ENCODE assay signal across 8 mouse cellular contexts in genomic region chr14:105588391-105589163, GRCm38 (mm10).
DNase-seq lines count a peak whose midpoint lies in the region; ATAC-seq and TF ChIP-seq lines count a peak whose summit lies in the region.

No protein-coding gene starts in this region.

- no peak overlapping the region for H3K4me3 ChIP-seq in forebrain, embryonic 13.5 days
- no peak overlapping the region for H3K4me3 ChIP-seq in intestine, embryonic 16.5 days (ENCODE audit: low read length)
- H3K4me3 ChIP-seq in limb, embryonic 15.5 days: no peak overlapping the region

- peak; percentile 92 for ATAC-seq in forebrain, embryonic 13.5 days
- 0 out of 2 replicates have a peak, but pooled peaks have one; percentile 28 for ATAC-seq in intestine, embryonic 16.5 days
- peak; percentile 80 for ATAC-seq in limb, embryonic 15.5 days (ENCODE audit: insufficient number of reproducible peaks, low FRiP score, low TSS enrichment, low read depth)

- no peaks in the 10 kb centered on the region for H3K36me3 ChIP-seq in forebrain, embryonic 13.5 days (ENCODE audit: poor library complexity, severe bottlenecking)
- H3K36me3 ChIP-seq in intestine, embryonic 16.5 days (ENCODE audit: control insufficient read depth, insufficient read depth, low read length): no peaks in the 10 kb centered on the region
- H3K36me3 ChIP-seq in limb, embryonic 15.5 days: no peaks in the 10 kb centered on the region

- TF ChIP-seq CTCF in brain, embryonic 14.5 days (IDR thresholded peaks at IDR 0.05; ENCODE audit: borderline replicate concordance, extremely low read depth, insufficient read depth, insufficient read length): no peak

- H3K9me3 ChIP-seq in forebrain, embryonic 13.5 days (replicated peaks): no peaks in the 10 kb centered on the region
- no peaks in the 10 kb centered on the region for H3K9me3 ChIP-seq in intestine, embryonic 16.5 days (ENCODE audit: control insufficient read depth, low read length)
- no peaks in the 10 kb centered on the region for H3K9me3 ChIP-seq in limb, embryonic 15.5 days

- H3K4me2 ChIP-seq in forebrain, embryonic 13.5 days: peak overlapping the region; percentile 31
- H3K4me2 ChIP-seq in intestine, embryonic 16.5 days (ENCODE audit: low read depth, low read length): no peak overlapping the region
- peak overlapping the region; percentile 8; the same call in 1 of the 2 replicates for H3K4me2 ChIP-seq in limb, embryonic 15.5 days

- 0 out of 2 replicates have a peak, but pooled peaks cover 5% of the 10 kb centered on the region for H3K27me3 ChIP-seq in forebrain, embryonic 13.5 days
- no peaks in the 10 kb centered on the region for H3K27me3 ChIP-seq in intestine, embryonic 16.5 days (replicated peaks; ENCODE audit: control insufficient read depth, insufficient read depth, low read length)
- no peaks in the 10 kb centered on the region for H3K27me3 ChIP-seq in limb, embryonic 15.5 days

- peak overlapping the region; percentile 33; the same call in 1 of the 2 replicates for H3K27ac ChIP-seq in forebrain, embryonic 13.5 days
- no peak overlapping the region for H3K27ac ChIP-seq in intestine, embryonic 16.5 days (ENCODE audit: low read length)
- peak overlapping the region; percentile 75 for H3K27ac ChIP-seq in limb, embryonic 15.5 days

- 28% methylated on average over 15 of the region's 15 CpGs for WGBS in forebrain, embryonic 13.5 days
- 77% methylated on average over 15 of the region's 15 CpGs for WGBS in intestine, embryonic 16.5 days
- 31% methylated on average over 15 of the region's 15 CpGs for WGBS in limb, embryonic 15.5 days

- no peak overlapping the region for H3K9ac ChIP-seq in forebrain, embryonic 13.5 days
- H3K9ac ChIP-seq in intestine, embryonic 16.5 days (ENCODE audit: low read depth, low read length): no peak overlapping the region
- H3K9ac ChIP-seq in limb, embryonic 15.5 days: no peak overlapping the region

- TF ChIP-seq POLR2A in brain, embryonic 14.5 days (IDR thresholded peaks at IDR 0.05; ENCODE audit: borderline replicate concordance, extremely low read depth, insufficient read depth, insufficient read length, poor library complexity, severe bottlenecking): no peak

- H3K4me1 ChIP-seq in forebrain, embryonic 13.5 days: peaks cover 25% of the 10 kb centered on the region
- H3K4me1 ChIP-seq in intestine, embryonic 16.5 days (ENCODE audit: control insufficient read depth, insufficient read depth, low read length): no peaks in the 10 kb centered on the region
- H3K4me1 ChIP-seq in limb, embryonic 15.5 days: peaks cover 26% of the 10 kb centered on the region

- DNase-seq in 3134 (ENCODE audit: extremely low read depth, insufficient read length, low spot score): peak; percentile 76
- DNase-seq in brain, embryonic 14.5 days (ENCODE audit: low read depth): peak; percentile 96
- DNase-seq in adrenal gland, postnatal 36 days: no peak
- no peak for DNase-seq in adrenal gland, adult 2 months
- DNase-seq in adrenal gland, adult (ENCODE audit: inconsistent age in 2 of 2, low spot score in 1 of 2): no peak

Comparison
In these comparisons a context has a peak if more than half of its experiments do, and no peak if none do; other contexts are left out.
1. DNase-seq: peak in 3134 (single experiment) and brain, embryonic 14.5 days (single experiment); none in adrenal gland, postnatal 36 days (0 of 2), adrenal gland, adult 2 months (single experiment) and adrenal gland, adult (0 of 2).
2. ATAC-seq: peak in every context shown above with its lines; median percentile 92 in forebrain, embryonic 13.5 days; 80 in limb, embryonic 15.5 days; 28 in intestine, embryonic 16.5 days.